Mouse (Mus musculus) 3T3-L1 (cell line): ENCODE data around the gene Atg9b.

Experiments used
- DNase-seq: peaks from one replicate; pipeline ENCODE4 v3.0.0-alpha.2; 2015; ENCODE audit warnings: low read depth, low spot score

Gene Atg9b

GRCm38 (mm10) chr5:24391864-24392263 lies at the start of gene Atg9b:
Gene Atg9b, minus strand, starts transcription at chr5:24392143.
- no peak for DNase-seq

- DNase-seq = no peak
These were observed 49.2 kb upstream of the Atg9b start for GRCm38 (mm10) chr5:24441187-24441586.

- DNase-seq = no peak
These were observed 42.0 kb upstream of the Atg9b start for GRCm38 (mm10) chr5:24433993-24434392.

- DNase-seq = peak; percentile 47
These were observed 36.7 kb upstream of the Atg9b start for GRCm38 (mm10) chr5:24428596-24428995.

GRCm38 (mm10) chr5:24427981-24428402 lies 36.0 kb upstream of the Atg9b start:
- DNase-seq = no peak

- DNase-seq = no peak
These were observed 35.3 kb upstream of the Atg9b start for GRCm38 (mm10) chr5:24427285-24427633.

- DNase-seq = peak; percentile 51
These were observed 34.8 kb upstream of the Atg9b start for GRCm38 (mm10) chr5:24426556-24427284.

- DNase-seq = peak; percentile 25
These were observed 34.1 kb upstream of the Atg9b start for GRCm38 (mm10) chr5:24426037-24426432.

GRCm38 (mm10) chr5:24425421-24426036 lies 33.6 kb upstream of the Atg9b start:
- peak; percentile 71 for DNase-seq

- peak; percentile 76 for DNase-seq
These were observed 33.0 kb upstream of the Atg9b start for GRCm38 (mm10) chr5:24424861-24425411.

GRCm38 (mm10) chr5:24424004-24424781 lies 32.2 kb upstream of the Atg9b start:
- no peak for DNase-seq

- peak; percentile 100 for DNase-seq
These were observed 31.4 kb upstream of the Atg9b start, which contains the start of the genes Cdk5 and Slc4a2 for GRCm38 (mm10) chr5:24423129-24424003. Gene Cdk5, minus strand, starts transcription at chr5:24423530. Gene Slc4a2, plus strand, starts transcription at chr5:24423837.

GRCm38 (mm10) chr5:24420381-24420780 lies 28.4 kb upstream of the Atg9b start:
- DNase-seq = no peak

GRCm38 (mm10) chr5:24417587-24417986 lies 25.6 kb upstream of the Atg9b start:
- no peak for DNase-seq

- DNase-seq = peak; percentile 73
These were observed 24.3 kb upstream of the Atg9b start for GRCm38 (mm10) chr5:24416222-24416736.

- no peak for DNase-seq
These were observed 22.0 kb upstream of the Atg9b start for GRCm38 (mm10) chr5:24413938-24414337.

- no peak for DNase-seq
These were observed 21.2 kb upstream of the Atg9b start, which contains the start of gene Asic3 for GRCm38 (mm10) chr5:24413042-24413693. Gene Asic3, plus strand, starts transcription at chr5:24413392.

- peak; percentile 63 for DNase-seq
These were observed 20.1 kb upstream of the Atg9b start for GRCm38 (mm10) chr5:24412063-24412462.

GRCm38 (mm10) chr5:24409466-24409865 lies 17.5 kb upstream of the Atg9b start:
- peak; percentile 52 for DNase-seq

GRCm38 (mm10) chr5:24408651-24409050 lies 16.7 kb upstream of the Atg9b start:
- DNase-seq = no peak
